Mouse (Mus musculus) heart, postnatal 0 days (tissue): ENCODE measurements around the gene Gm14226.

Experiments used
- CTCF ChIP-seq: IDR thresholded peaks from 2 replicates; pipeline ENCODE4 v1.5.1; 2016; ENCODE audit warnings: antibody characterized with exemption, control low read depth, low read depth
- EP300 ChIP-seq: IDR thresholded peaks from 2 replicates; pipeline ENCODE4 v1.6.1; 2016; ENCODE audit warnings: antibody characterized with exemption, low read depth

GRCm38 (mm10) chr2:154972981-154973380 is 45.1 kb upstream of the Gm14226 start:
- TF ChIP-seq CTCF (no peak), EP300 (no peak)
